Mouse (Mus musculus): ENCODE data around the gene BC017158. TPM values are rescaled to one million over a fixed set of nuclear protein-coding genes. Genes with fewer than 3 reads are reported as not detected.
A peak's percentile ranks its signal among the peaks of the same experiment; 100 is the strongest.
"Not testable (repeated sequence)": the region's sequence is repeated elsewhere in the genome, so short reads cannot be mapped to it uniquely, and the experiment has no call there.

The BC017158 gene
- polyA plus RNA-seq (2012; rRNA removed) = 30.9 and 31.8 TPM in 2 replicates

- Histone ChIP-seq H3K4me3 (ENCODE audit: insufficient read depth, low read length) (peak within 1 kb of the TSS; percentile 41), H3K27ac (ENCODE audit: insufficient read depth, low read length) (no peak within 1 kb of the TSS), H3K4me1 (ENCODE audit: control insufficient read depth, insufficient read depth, low read length) (peaks cover 4% of the 10 kb centered on the region)
- TF ChIP-seq POLR2A (IDR thresholded peaks at IDR 0.05; ENCODE audit: extremely low read depth, insufficient read depth, low read length) (peak; percentile 38; the same call in 1 of the 2 replicates), CTCF (IDR thresholded peaks at IDR 0.05; ENCODE audit: extremely low read depth, insufficient read depth, low read length) (no peak)
Measured at GRCm38 (mm10) chr7:128297617-128298480, at the start of gene BC017158. Gene BC017158 (minus strand): TSS chr7:128298170.

GRCm38 (mm10) chr7:128346991-128347390 is 49.0 kb upstream of the BC017158 start:
- Histone ChIP-seq H3K4me3 (ENCODE audit: insufficient read depth, low read length) (no peak overlapping the region), H3K4me1 (ENCODE audit: control insufficient read depth, insufficient read depth, low read length) (no peaks in the 10 kb centered on the region), H3K27ac (ENCODE audit: insufficient read depth, low read length) (no peak overlapping the region)
- TF ChIP-seq POLR2A (IDR thresholded peaks at IDR 0.05; ENCODE audit: extremely low read depth, insufficient read depth, low read length) (no peak), CTCF (IDR thresholded peaks at IDR 0.05; ENCODE audit: extremely low read depth, insufficient read depth, low read length) (no peak)

GRCm38 (mm10) chr7:128346522-128346921 is 48.6 kb upstream of the BC017158 start:
- H3K4me3 ChIP-seq (ENCODE audit: insufficient read depth, low read length) = no peak overlapping the region
- H3K4me1 ChIP-seq (ENCODE audit: control insufficient read depth, insufficient read depth, low read length) = no peaks in the 10 kb centered on the region
- H3K27ac ChIP-seq (ENCODE audit: insufficient read depth, low read length) = no peak overlapping the region
- TF ChIP-seq POLR2A (IDR thresholded peaks at IDR 0.05; ENCODE audit: extremely low read depth, insufficient read depth, low read length) (no peak), CTCF (IDR thresholded peaks at IDR 0.05; ENCODE audit: extremely low read depth, insufficient read depth, low read length) (no peak)

GRCm38 (mm10) chr7:128345691-128346090 is 47.7 kb upstream of the BC017158 start:
- H3K4me1 ChIP-seq (ENCODE audit: control insufficient read depth, insufficient read depth, low read length) = no peaks in the 10 kb centered on the region
- H3K4me3 ChIP-seq (ENCODE audit: insufficient read depth, low read length) = no peak overlapping the region
- H3K27ac ChIP-seq (ENCODE audit: insufficient read depth, low read length) = no peak overlapping the region
- TF ChIP-seq CTCF (IDR thresholded peaks at IDR 0.05; ENCODE audit: extremely low read depth, insufficient read depth, low read length) = no peak

DNA sequence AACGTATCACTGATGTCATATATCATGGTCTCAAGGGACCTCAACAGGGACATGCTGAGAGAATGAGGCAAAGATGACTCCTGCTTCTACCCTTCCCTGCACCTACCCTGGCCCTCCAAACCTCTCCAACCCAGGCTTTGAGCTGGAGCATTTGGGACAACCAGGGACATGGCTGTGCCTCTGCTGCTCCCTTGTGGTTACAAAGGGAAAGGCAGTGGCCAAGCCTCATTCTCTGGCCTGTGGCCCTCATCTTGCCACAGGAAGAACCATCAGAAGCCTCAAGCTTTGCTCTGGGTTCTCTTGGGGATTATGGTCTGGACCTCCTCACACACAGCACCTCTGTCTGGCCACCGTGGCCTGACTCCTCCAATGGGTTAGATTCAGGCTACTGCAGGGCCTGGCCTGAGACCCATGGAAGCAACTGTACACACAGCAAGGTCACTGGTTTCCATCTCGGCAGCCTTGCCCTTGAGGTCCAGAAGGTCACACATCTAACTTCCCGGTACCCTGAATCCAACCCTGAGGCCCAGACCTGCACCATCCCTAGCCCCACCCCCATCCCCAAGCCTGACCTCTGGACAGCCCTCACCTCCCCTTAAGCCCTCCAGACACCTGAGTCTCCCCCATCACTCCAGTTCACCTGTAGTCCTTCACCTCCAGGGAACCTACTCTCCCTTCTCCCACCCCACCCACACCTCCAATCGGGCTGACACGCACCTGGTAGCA is 47.1 kb upstream of the BC017158 start:
- TF ChIP-seq POLR2A (IDR thresholded peaks at IDR 0.05; ENCODE audit: extremely low read depth, insufficient read depth, low read length) (no peak), CTCF (IDR thresholded peaks at IDR 0.05; ENCODE audit: extremely low read depth, insufficient read depth, low read length) (peak; percentile 96)
- no peak overlapping the region for H3K27ac ChIP-seq (ENCODE audit: insufficient read depth, low read length)
- no peaks in the 10 kb centered on the region for H3K4me1 ChIP-seq (ENCODE audit: control insufficient read depth, insufficient read depth, low read length)
- no peak overlapping the region for H3K4me3 ChIP-seq (ENCODE audit: insufficient read depth, low read length)

GRCm38 (mm10) chr7:128344488-128344887 is 46.5 kb upstream of the BC017158 start:
- no peaks in the 10 kb centered on the region for H3K4me1 ChIP-seq (ENCODE audit: control insufficient read depth, insufficient read depth, low read length)
- H3K4me3 ChIP-seq (ENCODE audit: insufficient read depth, low read length) = no peak overlapping the region
- TF ChIP-seq POLR2A (IDR thresholded peaks at IDR 0.05; ENCODE audit: extremely low read depth, insufficient read depth, low read length) (no peak), CTCF (IDR thresholded peaks at IDR 0.05; ENCODE audit: extremely low read depth, insufficient read depth, low read length) (no peak)
- H3K27ac ChIP-seq (ENCODE audit: insufficient read depth, low read length) = no peak overlapping the region

GRCm38 (mm10) chr7:128342691-128343090 is 44.7 kb upstream of the BC017158 start:
- not testable (repeated sequence) for H3K4me3 ChIP-seq (ENCODE audit: insufficient read depth, low read length); H3K27ac ChIP-seq (ENCODE audit: insufficient read depth, low read length); H3K4me1 ChIP-seq (ENCODE audit: control insufficient read depth, insufficient read depth, low read length)

- not testable (repeated sequence) for H3K4me1 ChIP-seq (ENCODE audit: control insufficient read depth, insufficient read depth, low read length); H3K4me3 ChIP-seq (ENCODE audit: insufficient read depth, low read length); H3K27ac ChIP-seq (ENCODE audit: insufficient read depth, low read length)
Measured at GRCm38 (mm10) chr7:128340321-128340720, 42.4 kb upstream of the BC017158 start.

DNA sequence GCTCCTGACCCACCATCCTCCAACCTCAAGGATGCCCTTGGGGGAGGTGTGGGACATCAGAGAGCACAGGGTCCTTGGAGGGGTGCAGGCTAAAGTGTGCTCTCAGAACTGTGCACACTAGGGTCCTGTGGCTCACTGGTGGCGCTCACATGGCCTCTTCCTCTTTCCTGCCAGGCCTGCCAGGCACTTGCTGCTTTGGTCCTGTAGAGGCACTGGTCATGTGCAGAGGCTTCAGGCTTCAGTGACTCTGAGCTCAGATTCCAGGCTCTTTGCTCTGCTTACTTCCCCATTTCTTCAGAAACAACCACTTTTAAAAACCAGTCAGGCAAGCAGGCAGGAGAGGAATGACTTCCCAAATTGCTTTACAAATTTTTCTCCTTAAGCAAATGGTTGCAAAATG is 34.9 kb upstream of the BC017158 start:
- no peak overlapping the region for H3K27ac ChIP-seq (ENCODE audit: insufficient read depth, low read length)
- no peaks in the 10 kb centered on the region for H3K4me1 ChIP-seq (ENCODE audit: control insufficient read depth, insufficient read depth, low read length)
- TF ChIP-seq CTCF (IDR thresholded peaks at IDR 0.05; ENCODE audit: extremely low read depth, insufficient read depth, low read length) = no peak
- no peak for TF ChIP-seq POLR2A (IDR thresholded peaks at IDR 0.05; ENCODE audit: extremely low read depth, insufficient read depth, low read length)
- H3K4me3 ChIP-seq (ENCODE audit: insufficient read depth, low read length) = no peak overlapping the region

DNA sequence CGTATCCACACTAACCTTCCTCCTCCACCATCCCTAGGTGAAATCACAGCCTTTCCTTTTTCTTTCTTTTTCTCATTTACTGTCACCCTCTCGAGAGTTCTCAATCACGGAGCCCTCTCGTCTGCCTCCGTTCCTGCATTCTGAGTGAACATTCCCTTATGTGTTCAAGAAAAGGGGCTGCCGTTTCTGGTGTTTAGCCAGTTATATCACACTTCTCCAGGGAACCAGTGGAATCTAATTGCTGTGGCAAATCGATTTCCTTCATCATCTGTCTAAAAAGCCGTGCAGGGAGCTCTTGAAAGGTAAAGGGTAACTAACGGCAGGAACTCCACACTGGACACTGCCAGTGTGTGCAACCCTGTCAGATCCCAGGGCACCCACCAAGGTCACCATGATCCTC is 33.0 kb upstream of the BC017158 start:
- TF ChIP-seq POLR2A (IDR thresholded peaks at IDR 0.05; ENCODE audit: extremely low read depth, insufficient read depth, low read length) (no peak), CTCF (IDR thresholded peaks at IDR 0.05; ENCODE audit: extremely low read depth, insufficient read depth, low read length) (no peak)
- H3K4me1 ChIP-seq (ENCODE audit: control insufficient read depth, insufficient read depth, low read length) = no peaks in the 10 kb centered on the region
- H3K27ac ChIP-seq (ENCODE audit: insufficient read depth, low read length) = no peak overlapping the region
- H3K4me3 ChIP-seq (ENCODE audit: insufficient read depth, low read length) = no peak overlapping the region

All from cortical plate, adult 2 months (tissue).